Mouse (Mus musculus) MEL-GATA-1-ER (cell line): ENCODE measurements at regions not wholly inside any gene's neighbourhood (a gene's known extent, or its start where the extent isn't known, plus 50 kb on each side); places are given as distances from the start of the nearest gene placed in this dataset.

Source experiments
- DNase-seq: peaks from one replicate; pipeline ENCODE4 v3.0.0-alpha.2; 2012; ENCODE audit warnings: low read depth; ENCODE audit errors: extremely low read depth

DNA sequence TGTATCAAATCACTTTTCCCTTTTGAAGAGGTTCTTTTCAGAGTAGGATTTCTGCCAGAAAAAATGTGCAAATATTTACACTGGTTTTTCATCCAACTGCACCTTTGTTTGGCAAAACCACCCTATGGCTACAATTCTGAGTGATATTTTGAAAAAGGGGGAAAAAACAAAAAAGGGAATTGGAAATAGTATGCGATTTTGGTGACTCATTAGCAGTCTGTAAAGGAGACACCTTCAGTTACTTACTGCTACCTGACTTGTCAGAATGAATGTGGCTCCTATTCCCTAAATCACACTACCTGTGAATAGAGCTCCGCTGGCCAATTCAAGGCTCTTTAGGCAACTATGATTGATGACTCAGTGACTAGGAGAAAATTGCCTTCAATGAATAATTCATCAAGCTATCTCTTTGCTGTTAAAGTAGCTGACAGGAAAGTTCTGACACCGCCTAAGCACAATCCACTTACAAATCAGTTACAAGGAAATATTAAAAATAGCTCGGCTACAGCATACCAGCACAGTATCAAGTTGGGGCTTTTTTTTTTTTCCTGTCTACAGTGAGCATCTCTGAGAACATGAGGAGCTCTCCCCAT is 560.8 kb downstream of the Gm43517 start:
- DNase-seq, result no peak

DNA sequence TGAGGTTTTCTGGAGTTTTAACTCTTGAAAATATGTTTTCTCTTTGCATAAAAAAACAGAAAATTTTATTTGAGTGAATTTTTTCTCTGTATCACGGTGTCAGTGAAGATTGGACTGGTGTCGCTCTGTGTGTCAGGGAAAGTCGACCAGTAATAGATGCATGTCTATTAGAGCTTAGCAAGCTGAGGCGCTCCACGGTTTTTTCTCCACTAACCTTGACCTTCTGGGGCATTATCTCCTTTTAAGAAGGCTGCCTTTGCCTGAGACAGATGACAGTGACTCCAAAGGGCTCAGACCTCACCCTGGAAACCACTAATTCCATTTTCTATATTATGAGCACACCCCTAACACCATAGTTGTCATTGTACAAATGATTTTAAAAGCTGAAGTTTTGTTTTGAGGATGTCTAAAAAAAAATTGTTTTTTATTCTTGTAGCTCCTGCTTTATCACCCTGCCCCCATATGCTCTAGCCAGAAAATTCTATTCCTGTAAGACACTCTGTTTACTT is 561.8 kb downstream of the Gm43517 start:
- no peak for DNase-seq

DNA sequence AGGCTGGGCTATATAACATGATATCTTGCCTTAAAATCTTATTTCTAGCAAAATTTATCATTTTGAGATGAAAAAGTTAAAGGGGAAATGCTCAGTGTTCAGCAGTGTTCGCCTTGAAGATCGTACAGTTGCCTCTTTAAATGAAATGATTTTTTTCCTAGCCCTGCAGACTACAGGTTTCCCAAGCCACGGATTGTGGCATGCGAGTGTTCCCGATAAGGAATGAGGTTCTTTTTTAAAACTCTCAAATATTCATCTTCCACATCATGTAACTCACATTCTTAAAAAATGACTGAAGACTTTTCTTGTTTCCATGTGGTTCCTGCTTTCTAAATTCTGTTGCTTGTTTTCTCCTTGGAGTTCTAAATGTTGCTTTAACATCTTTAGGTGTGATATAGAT is 566.0 kb downstream of the Gm43517 start:
- no peak for DNase-seq

DNA sequence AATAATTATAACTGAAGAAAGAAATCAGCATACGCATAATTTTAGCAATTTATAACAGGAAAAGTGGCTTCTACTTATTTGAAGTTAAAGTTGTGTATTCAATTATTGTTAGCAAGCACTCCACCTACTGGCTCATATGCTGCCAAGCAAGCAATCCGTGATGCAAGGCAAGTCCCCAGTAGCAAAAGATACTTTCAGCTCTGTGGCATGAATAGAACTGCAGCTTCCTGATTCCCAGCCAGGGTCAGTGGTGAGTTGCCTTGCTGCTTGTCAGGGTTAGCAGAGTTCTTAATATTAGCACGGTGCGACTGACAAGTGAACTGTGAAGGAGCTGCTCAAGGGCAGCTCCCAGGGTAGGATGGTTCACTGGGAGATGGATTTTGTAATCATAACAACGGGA is 566.8 kb downstream of the Gm43517 start:
- no peak for DNase-seq

- DNase-seq, result no peak
Observed at GRCm38 (mm10) chr12:49968072-49968471, 583.1 kb downstream of the Gm43517 start.

GRCm38 (mm10) chr12:49969546-49969945 is 584.6 kb downstream of the Gm43517 start:
- DNase-seq, result no peak

GRCm38 (mm10) chr12:49974591-49975323 is 589.8 kb downstream of the Gm43517 start:
- DNase-seq, result no peak

- no peak for DNase-seq
Observed at GRCm38 (mm10) chr12:49975553-49975952, 590.6 kb downstream of the Gm43517 start.

- no peak for DNase-seq
Observed at GRCm38 (mm10) chr12:49992501-49993079, 607.6 kb downstream of the Gm43517 start.

- DNase-seq, result no peak
Observed at GRCm38 (mm10) chr12:50038808-50039374, 610.0 kb downstream of the Prkd1 start.

DNA sequence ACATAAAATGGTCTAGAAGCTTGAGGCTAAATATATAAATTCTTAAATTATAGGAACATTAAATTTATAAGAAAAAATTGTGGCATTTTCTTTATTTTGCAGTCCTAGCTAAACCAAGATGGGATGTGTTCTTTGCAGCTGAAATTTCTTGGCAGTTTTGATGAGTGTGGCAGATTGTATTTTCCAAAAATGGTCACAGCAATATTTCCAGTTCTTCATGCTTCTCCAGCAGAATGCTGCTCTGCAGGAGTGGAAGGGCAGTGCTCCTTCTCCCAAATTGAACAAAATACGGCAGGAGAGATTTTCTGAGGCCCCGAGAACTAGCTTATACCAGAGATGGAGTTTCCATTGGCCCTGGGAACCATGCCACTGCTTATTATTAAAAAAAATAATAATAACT is 587.6 kb downstream of the Prkd1 start:
- no peak for DNase-seq

GRCm38 (mm10) chr12:50066394-50066793 is 582.5 kb downstream of the Prkd1 start:
- DNase-seq, result no peak

- no peak for DNase-seq
Observed at GRCm38 (mm10) chr12:50071797-50072196, 577.1 kb downstream of the Prkd1 start.

DNA sequence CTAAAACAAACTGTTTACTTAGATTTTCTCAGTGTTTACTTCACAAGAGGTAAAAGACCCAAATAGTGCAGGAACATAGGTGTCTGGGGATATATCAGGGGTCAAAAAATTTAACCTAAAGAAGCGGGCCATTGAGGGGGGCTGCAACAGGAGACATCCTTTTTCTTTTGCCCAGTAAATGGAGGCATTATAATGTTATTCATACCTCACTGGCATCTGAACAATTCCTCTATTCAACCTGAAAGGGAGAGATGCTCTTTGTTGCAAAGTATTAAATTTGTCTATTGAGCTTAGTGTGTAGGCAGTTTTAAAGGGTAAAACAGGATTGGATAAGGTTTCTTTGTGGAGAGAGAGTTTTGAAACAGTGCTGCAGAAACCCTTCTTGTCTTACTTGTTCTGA is 576.5 kb downstream of the Prkd1 start:
- DNase-seq, result no peak

GRCm38 (mm10) chr12:50073684-50074083 is 575.2 kb downstream of the Prkd1 start:
- DNase-seq, result no peak

DNA sequence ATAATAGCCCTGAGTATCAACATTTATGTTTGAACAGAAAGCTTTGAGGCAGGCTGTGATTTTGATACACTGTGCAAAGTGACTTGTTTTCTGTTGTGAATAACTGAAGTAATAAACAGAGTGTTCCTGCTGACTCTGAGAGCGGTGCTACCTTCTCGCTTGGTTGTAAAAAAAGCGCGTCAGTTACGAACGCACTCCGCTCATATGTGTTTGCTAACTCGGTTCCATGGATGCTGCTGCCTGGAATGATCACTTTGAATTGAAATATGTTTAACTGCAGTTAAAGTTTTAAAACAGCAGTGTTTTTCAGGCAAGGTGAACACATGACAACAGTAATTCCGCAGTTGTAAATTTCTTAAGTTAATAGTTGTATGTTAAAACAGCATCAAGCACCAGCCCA is 567.7 kb downstream of the Prkd1 start:
- DNase-seq, result no peak

GRCm38 (mm10) chr12:50081571-50081970 is 567.3 kb downstream of the Prkd1 start:
- DNase-seq, result no peak

DNA sequence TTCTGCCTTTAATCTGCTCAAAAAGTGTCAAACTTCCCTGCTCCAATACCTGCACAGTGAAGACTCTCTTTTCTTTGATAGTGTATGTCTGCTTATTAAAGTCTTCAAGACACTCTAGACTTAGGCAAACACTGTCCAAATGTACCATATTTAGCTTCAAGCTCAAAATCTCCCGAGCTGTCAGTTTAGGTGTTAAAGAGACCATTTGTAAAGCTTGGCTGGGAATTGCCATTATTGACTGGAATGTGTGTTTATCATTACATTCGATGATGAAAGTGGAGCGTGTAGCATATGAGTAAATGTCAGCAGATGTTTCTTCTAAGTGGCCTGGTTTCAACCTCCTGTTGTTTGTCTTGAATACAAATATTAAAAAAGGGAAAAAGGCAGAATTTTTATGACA is 564.4 kb downstream of the Prkd1 start:
- no peak for DNase-seq

GRCm38 (mm10) chr12:50111246-50112044 is 537.5 kb downstream of the Prkd1 start:
- DNase-seq, result no peak

- no peak for DNase-seq
Observed at GRCm38 (mm10) chr12:50112081-50112491, 536.8 kb downstream of the Prkd1 start.

DNA sequence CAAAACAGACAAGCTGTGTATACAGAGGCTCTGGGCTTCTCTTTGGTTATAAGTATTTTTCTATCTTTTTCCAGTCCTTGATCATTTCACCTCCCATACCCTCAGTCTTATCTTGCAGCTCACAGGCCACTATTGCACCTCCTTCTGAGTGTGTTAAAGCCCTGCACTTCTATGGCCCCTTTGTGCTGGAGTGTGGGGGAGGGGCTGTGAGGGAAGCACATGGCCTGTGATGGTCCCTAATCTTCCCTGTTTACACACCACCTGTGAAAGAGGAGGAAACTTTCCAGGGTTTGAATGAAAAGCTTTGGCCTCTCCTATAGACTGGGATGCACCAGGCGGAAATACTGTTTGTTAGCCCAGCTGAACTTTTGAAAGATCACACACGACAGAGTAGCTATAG is 533.0 kb downstream of the Prkd1 start:
- no peak for DNase-seq
